Mouse (Mus musculus): ENCODE data around the gene Camk2d. TPM values are rescaled to one million over a fixed set of nuclear protein-coding genes. Genes with fewer than 3 reads are reported as not detected.

Gene Camk2d
- 10 to 100 TPM; 59.0 to 69.4 (median 60.4) TPM for total RNA-seq (2022)

DNA sequence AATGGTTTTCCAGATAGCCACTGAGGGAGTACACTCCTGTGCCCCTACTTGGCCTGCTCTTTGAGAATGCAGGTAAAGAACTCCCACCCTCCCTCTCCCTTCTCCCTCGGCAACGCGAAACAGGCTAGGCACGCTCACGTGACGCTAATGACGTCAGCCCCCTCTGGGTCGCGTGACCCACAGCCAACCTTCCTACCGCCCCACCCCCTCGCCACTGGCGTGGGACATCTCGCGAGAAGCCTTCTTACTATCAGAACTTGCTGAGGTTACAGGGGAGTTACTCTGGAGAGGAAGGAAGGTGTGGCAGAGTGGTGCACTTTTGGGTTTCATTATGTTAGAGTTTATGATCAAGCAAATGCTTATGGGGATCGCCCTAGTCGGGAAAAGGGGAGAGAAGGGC lies at the start of gene Camk2d:
Gene Camk2d (plus strand): TSS at position 217 of the 400 bp plus-strand sequence.
- DNase-seq (ENCODE audit: low spot score in 2 of 2) = peak; percentile 93

DNA sequence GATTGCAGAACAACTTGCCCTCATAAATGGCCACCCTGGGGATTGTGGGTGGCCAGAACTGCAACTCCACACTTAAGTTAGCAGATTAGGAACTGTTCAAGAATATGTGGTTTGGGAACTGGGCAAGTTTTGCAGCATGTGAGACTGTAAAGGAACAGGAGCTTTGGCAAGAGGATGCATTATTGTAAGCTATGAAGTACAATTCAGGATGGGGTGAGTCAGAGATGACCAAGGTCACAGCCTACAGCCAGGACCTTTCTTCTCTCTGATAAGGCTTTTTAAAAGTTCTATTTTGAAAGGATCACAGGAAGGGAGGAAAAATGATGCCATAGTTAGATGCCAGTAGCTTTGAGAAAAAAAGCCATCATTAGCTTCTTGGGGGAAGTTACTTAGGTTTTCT lies 48.2 kb upstream of the Camk2d start:
- no peak for DNase-seq (ENCODE audit: low spot score in 2 of 2)

DNA sequence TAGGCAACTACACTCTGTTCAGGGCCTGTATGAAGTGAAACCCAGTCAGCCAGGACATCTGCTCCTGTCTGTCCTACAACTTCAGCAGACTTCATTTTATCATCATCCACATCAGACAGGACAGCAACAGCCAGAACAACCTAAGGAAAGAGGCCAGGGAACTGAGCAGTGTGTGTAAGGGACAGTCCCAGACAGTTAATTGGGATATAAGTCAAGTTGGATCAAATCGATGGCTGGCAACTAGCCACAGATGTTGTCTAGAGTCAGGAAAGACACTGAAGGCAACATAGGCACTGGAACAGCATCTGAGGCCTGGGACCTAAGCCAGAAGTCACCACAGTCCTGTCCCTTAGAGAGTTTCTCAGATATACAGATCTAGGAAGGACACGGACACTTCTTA lies 32.5 kb upstream of the Camk2d start:
- no peak for DNase-seq (ENCODE audit: low spot score in 2 of 2)

DNA sequence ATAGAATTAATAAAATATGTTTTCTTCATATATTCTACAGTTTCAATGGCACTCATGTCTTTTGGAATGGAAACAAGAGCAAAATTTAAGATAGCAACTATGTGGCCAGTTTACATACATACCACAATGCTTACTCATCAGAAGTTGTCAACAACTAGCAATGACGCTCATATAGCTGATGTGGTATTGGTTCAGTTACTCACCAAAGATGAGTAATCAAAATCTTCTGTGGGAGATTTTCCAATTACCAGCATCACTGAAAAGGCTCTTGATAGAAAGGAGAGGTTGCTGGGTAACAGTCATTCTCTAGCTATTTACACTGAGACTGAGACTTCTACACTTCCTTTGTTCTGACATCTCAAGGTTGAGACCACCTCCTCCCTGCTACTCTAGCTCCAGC lies 25.5 kb upstream of the Camk2d start:
- no peak for DNase-seq (ENCODE audit: low spot score in 2 of 2)

DNA sequence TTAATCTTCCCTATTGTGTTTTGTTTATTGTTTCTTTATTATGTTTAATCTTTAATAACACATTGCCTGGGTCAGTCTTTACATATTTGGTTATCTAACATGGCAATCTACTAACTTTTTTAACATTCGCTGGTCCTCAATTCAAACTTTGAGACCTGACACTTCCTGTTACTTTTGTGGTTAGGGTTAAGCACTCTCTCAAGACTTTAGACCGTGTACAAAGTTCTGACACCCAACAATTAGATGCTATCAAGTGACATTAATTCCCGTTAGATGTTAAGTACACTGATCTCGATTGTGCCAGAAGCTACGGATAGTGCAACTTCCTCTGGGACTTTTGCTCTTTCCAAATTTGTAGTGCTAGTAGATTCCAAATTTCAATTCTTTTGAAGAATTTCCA lies 23.2 kb upstream of the Camk2d start:
- no peak for DNase-seq (ENCODE audit: low spot score in 2 of 2)

DNA sequence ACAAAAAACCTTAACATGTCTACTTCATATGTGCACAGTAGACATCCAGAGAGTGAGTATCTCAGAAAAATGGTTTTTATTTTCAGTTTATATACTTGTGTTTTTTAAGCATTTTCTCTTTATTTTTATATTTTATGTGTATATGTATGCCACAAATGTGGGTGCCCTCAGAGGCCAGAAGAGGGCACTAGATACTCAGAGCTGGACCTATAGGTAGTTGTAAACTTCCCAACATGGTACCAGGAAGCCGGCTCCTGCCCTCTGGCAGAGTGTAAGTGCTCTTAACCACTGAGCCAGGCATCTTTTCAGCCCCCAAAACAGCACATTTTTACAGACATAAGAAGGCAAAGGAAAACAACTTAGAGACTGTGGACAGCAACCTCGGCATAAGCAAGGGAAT lies 20.2 kb upstream of the Camk2d start:
- no peak for DNase-seq (ENCODE audit: low spot score in 2 of 2)

DNA sequence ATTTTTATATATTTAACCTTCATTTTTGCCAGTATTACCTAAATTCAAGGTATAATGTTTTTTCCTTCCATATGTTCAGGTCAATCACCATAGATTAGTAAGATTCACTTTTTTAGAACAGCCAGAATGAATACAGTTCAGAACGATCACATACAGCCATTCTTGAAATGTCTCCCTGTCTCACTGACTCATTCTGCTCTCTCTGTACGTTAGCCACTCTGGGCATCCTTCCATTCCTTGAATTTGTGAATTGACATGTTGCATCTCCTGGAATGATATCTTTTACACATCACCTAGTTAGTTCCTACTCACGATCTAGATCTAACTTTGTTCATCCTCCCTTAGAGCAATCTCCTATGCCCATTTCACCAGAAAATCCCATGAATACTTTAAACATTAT lies 10.0 kb upstream of the Camk2d start:
- no peak for DNase-seq (ENCODE audit: low spot score in 2 of 2)

DNA sequence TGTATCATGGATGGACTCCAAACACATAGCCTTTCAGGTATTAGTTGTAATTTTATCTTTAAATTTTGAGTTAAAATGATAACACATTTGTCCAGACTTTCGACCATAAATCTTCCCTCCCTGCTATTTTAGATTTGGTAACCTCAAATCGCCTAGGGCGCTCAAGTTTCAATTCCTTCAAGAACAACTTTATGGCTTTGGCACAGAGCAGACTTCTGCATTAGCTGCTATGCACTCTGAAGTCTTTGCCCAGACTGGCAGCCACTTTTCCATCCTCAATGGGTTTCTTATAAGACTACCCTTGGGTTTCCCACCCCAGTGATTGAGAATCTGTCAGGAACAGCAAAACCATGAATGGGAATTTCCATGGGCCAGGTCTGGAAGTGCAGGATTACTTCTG lies 8.6 kb upstream of the Camk2d start:
- DNase-seq (ENCODE audit: low spot score in 2 of 2) = no peak

DNA sequence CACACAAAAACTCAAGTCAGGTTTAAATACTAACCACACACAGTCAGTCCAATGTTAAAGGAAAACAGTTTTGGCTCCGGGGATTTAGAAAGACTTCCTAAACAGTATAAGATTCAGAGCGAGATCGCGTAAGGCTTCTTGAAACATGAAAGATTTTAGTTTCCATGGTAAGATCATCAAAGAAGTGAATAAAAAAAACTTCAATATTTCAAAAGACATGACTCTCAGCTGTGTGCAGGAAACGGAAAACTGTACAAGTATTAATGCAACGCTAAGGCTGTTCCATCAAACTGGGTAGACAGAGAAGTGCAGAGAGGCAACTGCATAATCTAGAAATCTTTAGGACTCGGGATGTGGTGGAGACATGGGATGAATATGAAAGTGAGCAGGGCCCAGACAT lies 6.5 kb upstream of the Camk2d start:
- no peak for DNase-seq (ENCODE audit: low spot score in 2 of 2)

DNA sequence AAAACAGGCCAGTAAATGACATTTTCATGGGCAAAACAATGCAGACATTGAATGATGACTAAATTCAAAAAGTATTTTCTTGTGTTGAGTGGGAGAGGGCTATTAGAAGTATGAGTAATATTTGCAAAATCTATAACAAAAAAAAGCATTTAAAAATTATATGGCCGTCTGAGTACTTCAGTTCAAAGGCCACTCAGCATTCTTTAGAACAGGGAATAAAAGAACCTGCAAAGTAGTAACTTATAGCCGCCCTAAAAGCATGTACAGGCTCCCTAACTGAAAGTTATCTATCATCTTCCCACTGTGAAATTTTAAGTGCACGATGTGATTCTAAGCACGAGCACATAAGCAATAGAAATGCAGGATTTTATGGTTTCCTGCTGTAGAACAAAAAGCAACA lies 646 bp upstream of the Camk2d start:
- no peak for DNase-seq (ENCODE audit: low spot score in 2 of 2)

DNA sequence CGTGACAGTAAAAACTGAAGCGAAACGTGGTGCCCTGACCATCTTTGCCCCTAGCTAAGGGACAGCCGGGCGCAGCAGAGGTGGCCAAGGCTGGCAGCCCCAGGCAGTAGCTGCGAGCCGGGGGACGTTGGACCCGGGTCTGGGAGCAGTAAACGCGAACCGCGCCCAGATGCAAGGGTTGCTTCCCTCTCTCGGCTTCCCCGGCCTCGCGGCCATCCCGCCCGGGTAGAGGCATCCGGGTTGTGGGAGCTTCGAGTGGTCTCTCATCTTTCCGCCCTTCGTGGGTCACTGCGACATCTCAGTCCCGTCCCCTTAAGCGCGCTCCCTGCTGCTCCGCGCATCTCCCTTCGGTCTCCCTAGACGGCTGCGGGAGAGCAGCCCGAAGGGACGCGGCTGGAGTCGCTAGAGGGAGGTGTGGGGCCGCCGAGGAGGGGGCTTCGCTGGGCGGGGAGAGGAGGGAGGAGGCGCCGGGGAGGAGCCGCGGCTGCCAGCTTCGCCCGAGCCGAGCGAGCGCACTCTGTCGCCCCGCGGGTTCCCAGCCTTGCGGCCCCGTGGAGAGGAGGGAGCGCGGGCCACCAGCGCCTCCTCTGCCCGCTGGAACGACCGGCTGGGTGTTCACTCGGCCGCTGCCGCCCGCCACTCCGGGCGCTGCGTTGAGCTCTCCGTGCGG lies 524 bp downstream of the Camk2d start:
- peak; percentile 57 to 65 for DNase-seq (ENCODE audit: low spot score in 2 of 2)

DNA sequence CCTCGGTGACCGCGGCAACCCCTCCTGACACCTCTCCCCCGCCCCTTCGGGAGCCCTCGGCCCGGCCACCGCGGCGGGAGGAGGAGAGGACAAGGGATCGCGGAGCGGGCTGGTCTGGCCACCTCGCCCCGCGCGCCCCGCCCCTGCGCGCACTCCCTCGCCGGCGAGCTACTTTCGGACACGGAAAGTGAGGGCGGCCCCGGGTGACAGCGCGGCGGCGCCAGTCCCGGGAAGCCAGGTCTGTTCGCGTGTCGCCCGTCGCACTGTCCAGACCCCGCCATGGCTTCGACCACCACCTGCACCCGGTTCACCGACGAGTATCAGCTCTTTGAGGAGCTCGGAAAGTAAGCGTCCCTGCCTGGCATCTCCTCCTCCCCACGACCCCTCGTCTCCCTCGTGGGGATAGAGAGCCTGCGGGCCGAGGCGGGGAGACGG lies 1.1 kb downstream of the Camk2d start:
- peak; percentile 45 to 47 for DNase-seq (ENCODE audit: low spot score in 2 of 2)

DNA sequence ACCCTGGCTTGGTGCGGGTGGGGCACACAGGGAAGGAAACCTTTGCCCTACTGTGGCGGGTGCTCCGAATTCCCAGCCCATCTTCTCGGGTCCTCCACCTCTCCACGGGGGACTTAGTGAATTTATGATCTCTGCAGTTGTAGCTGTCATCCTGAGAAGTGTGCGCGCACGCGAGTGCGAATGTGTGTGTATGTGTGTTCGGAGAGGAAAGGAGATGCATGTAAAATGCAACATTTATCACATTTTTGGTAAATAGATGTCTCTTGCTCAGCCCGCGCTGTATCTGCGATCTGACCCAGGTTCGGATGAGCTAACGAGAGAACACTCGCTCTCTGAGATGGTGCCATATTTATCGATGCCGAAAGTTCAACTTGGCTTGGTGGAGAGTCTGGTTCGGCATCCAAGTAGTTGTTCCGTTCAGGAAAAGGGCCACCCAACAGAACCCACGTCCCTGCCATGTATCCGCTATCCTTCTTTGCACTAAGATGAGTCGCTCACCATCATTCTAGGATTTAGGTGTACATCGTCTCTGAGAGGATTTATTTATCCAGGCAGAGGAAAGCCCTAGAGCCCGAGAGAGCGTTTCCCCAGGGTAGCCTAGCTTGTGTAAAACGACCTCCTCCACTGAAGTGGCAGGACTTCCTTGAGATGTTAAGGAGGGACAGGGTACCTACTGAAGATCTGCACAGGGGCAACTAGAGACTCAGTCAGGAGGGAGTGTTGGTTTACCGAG lies 1.7 kb downstream of the Camk2d start:
- DNase-seq (ENCODE audit: low spot score in 2 of 2) = peak; percentile 8 to 11

DNA sequence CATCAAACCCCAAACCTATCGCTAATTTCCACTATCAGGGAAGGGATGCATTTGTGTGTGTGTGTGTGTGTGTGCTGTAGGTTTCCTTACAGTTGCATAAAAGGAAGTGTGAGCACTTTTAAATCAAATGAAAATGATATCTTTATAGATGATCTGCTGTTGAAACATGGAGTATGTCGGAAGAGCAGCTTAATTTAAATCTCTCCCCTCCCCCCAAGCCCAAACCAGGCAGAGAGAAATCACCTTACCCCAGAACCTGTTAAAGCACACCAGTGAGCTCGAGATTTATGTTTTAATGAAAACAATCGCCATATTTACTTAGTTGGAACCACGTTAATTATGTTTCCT lies 2.2 kb downstream of the Camk2d start:
- DNase-seq (ENCODE audit: low spot score in 2 of 2) = no peak

DNA sequence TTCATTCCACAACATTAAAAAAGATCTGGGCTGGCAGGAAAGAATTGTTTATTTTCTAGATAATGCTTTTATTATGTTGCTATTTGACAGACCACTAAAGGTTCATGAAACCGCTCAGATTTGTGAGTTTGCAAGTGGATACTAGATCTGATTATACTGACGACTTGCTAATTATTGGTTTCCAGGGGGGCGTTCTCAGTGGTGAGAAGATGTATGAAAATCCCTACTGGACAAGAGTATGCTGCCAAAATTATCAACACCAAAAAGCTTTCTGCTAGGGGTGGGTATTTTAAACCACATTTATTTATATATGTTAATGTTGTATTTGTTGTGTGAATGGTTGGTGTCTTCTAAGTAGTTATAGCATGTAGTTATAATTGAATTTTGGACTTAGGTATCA lies 2.8 kb downstream of the Camk2d start:
- no peak for DNase-seq (ENCODE audit: low spot score in 2 of 2)

DNA sequence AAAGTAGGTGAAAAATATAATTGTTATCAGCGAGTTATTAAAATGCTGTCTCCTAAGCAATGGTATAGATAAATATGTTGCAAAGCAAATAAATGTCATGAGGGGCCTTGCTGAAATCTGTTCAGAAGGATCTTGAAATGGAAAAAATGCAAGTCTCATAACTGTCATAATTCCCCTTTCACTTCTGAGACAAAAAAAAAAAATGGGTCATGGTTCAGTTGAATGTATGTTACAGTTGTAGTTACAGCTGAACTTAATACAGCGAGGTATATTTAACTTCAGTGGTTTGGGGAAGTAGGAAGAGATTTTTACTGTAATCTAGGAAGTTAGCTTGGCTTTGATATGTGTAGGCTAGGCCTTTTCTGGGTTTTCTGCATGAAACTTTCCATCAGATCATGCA lies 3.2 kb downstream of the Camk2d start:
- no peak for DNase-seq (ENCODE audit: low spot score in 2 of 2)

DNA sequence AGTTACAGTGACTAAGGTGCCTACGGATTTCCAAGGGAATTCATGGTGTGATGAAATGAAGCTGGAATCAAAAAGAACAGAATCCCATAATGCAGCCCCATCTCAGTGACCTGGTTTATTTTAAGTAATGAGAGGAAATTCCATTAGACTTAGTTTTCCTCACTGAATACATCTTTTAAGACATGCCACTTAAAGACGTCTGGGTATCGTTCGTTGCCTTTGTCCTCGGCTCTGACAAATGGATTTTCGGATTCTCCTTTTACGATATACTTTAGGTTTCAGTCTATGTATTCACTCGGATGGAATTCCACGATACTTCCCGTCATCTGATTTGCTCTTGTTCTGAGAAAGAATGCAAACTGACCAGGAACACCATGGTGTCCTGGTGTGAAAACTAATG lies 3.8 kb downstream of the Camk2d start:
- no peak for DNase-seq (ENCODE audit: low spot score in 2 of 2)

DNA sequence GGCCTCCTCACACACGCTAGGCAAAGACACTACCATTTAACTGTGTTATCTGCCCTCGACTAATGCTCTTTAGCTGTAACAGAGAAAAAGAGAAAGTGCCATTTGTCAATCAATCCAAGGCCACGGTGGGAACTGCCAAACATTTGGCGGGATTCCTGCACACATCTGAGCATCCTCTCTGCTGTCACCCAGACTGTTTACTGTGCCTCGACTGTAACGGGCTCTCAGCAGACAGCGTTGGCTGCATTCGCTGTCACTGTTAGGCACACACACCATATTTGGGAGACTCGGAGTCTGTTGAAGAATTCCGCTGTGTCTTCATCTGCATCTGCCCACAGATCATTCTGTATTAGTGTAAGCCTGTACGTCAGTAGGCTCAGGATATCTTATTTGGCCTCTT lies 6.7 kb downstream of the Camk2d start:
- peak; percentile 20 to 24 for DNase-seq (ENCODE audit: low spot score in 2 of 2)

DNA sequence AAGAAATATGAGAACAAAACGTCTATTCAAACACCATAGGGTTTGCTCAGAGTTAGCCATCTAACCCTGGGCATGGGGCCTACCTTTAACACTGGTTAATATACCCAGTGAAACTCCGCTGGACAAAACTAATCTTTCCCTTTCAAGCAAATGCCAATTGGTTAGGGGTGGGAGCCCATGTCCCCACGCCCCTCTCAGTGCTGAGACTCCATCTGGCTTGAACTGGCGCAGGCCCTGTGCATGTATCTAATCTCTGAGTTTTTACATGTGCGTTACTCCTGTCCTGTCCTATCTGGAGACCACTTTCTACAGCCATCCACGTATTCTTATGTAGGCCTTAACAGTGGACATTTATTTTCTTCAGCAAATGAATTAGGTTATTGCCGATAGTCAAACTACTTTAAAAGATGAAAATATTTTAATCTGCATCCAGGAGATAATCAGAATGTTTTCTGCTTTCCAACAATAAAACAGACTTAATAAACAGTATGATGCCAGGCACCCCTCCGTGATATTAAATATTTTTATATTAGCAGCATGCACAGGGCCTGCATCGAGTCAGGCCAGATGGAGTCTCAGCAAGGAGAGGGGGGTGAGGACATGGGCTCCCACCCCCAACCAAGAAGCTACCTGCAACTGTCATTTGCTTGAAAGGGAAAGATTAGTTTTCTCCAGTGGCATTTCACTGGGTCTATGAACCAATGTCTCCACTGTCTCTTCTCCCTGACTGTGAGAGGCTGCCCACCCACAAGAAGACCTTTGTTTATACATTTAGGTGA lies 8.7 kb downstream of the Camk2d start:
- no peak for DNase-seq (ENCODE audit: low spot score in 2 of 2)

DNA sequence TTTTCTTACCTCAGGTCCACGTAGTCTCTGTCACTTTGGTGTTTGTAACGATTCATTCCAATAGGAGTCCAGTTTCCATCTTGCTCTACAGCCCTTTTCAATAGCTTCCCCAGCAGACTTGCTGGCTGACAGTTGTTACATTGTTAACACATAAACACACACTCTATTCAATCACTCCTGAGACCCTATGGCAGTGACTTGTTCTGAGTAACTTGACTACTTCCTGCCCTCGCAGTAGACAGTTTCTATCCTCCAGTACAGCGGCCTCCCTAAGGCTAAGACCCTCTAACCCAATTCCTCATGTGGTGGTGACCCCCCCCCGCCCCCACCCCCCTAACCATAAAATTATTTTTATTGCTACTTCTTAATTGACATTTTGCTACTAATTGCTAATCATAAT lies 13.2 kb downstream of the Camk2d start:
- no peak for DNase-seq (ENCODE audit: low spot score in 2 of 2)

DNA sequence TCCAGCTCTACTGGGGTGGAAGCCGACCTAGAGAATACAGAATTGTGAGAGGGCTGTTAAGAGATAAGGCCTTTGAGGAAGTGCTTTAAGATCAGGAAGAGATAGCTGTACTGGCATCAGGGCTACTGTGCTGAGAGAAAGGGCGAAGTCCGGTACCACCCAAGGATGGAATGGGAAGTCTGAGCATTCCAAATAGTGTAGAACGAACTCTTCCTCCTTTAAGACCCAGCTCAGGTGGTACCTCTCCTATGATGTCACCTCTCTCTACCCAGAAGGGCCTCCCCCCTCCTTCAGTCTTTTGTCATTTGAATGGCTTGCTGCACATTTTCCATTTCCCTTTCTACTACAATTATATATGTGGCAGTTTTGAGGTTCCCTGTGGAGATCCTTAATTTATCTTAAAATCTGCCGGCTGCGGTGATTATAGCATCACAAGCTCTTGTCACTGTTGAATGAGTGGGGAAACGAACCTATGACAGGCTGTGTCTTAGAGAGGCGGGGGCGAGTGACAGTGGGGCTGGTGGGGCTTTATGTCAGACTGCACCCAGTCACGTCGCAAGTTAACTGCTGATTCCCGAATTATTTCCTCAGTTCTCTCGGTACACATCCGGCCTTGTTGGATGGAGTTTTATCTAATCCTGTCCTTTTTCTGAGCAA lies 13.8 kb downstream of the Camk2d start:
- no peak for DNase-seq (ENCODE audit: low spot score in 2 of 2)

DNA sequence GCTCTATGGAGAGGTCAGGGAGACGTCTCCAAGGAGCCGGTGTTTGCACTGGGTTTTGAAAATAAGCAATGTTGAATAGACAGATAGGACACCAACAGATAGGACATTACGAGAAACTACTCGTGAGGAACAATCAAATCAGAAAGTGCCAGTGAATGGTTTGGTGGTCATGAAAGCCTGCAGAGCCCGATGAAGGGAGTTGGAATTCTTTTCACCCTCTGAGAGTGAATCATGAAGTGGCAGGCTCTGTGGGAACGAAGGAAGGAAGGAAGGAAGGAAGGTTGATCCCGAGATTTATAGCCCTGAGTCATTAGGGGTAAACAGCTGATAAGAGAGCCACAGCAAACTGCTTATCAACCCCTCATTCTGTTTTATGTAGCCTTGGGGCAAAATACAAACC lies 15.5 kb downstream of the Camk2d start:
- DNase-seq (ENCODE audit: low spot score in 2 of 2) = no peak

Data from layer of hippocampus, adult 8-10 months (tissue).